Mouse (Mus musculus) inflammation-experienced regulatory T-cells (primary cell): ENCODE data around the gene Fbxl21. TPM values are rescaled to one million over a fixed set of nuclear protein-coding genes. Genes with fewer than 3 reads are reported as not detected.

Source experiments
- polyA plus RNA-seq, 2 experiments: library from polyadenylated mRNA; unstranded; fragments of 100-300 nt; shearing (Covaris generic); gene quantifications; one replicate each; pipeline ENCODE4 v1.2.1; 2017

Gene Fbxl21
- polyA plus RNA-seq, result 1 to 10 TPM in 1 of 2 experiments, under 1 TPM in 1; 0.86 to 2.2 TPM

GRCm38 (mm10) chr13:56522081-56522820, at the start of gene Fbxl21:
Gene Fbxl21 (plus strand): TSS chr13:56522472.

GRCm38 (mm10) chr13:56482146-56482545, 40.1 kb upstream of the Fbxl21 start, which contains the start of gene Il9:
Gene Il9 (minus strand): TSS chr13:56482246.

GRCm38 (mm10) chr13:56548401-56548800, 26.1 kb downstream of the Fbxl21 start, which contains the start of gene Lect2:
Gene Lect2 (minus strand): TSS chr13:56548502.

Other genes with a start within 250 kb of the Fbxl21 start
- not detected for gene Cxcl14, start 225.9 kb upstream of the Fbxl21 start, polyA plus RNA-seq
- gene Gm3045, start 95.9 kb upstream of the Fbxl21 start, polyA plus RNA-seq, result under 1 TPM; 0.15 to 0.23 TPM
- under 1 TPM; 0.06 to 0.11 TPM for gene Slc25a48, start 84.1 kb upstream of the Fbxl21 start, polyA plus RNA-seq
- gene Il9, start 40.2 kb upstream of the Fbxl21 start, polyA plus RNA-seq, result not detected
- under 1 TPM in 1 of 2 experiments, not detected in 1; 0.39 TPM for gene Lect2, start 26.0 kb downstream of the Fbxl21 start, polyA plus RNA-seq
- gene Tgfbi, start 87.1 kb downstream of the Fbxl21 start, polyA plus RNA-seq, result under 1 TPM; 0.17 to 0.45 TPM
- 10 to 100 TPM; 14.7 to 21.0 TPM for gene Smad5, start 180.5 kb downstream of the Fbxl21 start, polyA plus RNA-seq
- gene Gm45623, start 231.4 kb downstream of the Fbxl21 start, polyA plus RNA-seq, result under 1 TPM in 1 of 2 experiments, not detected in 1; 0.51 TPM